Mouse (Mus musculus): ENCODE results near the gene Cd2. TPM values are rescaled to one million over a fixed set of nuclear protein-coding genes. Genes with fewer than 3 reads are reported as not detected.

Gene Cd2
- total and polyA plus RNA-seq, 2 experiments from 2014 or later, result 0.22 TPM; not detected in 1

DNA sequence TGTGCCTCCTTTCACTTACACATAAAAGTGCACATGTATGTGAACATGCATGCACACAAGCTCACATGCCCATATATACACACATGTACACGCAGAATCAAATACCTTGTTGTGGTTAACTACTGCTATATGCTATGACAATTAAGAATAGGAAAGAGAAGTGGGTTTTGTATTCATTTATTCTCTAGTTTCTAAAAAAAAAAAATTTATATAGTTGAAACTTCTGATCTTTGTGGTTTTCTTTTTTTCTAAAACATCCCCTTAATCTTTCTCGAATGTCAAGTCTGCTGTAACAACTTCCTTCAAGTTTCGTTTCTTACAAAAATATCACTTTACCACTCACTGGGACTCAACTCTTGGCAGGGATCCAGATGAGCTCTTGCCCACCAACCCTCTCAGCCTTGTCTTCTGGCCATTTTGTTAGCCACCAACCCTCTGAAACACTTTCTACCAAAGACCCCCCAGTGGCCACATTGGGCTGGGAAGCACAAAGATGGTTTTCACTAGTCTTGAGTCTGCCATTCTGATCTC is 22.1 kb downstream of the Cd2 start:
- WGBS, result 86% methylated on average over 3 of the region's 3 CpGs
- Histone ChIP-seq H3K36me3 (ENCODE audit: insufficient read depth, low read length) (no peaks in the 10 kb centered on the region), H3K9ac (replicated peaks; ENCODE audit: low read length, poor library complexity, severe bottlenecking) (no peak overlapping the region), H3K27me3 (ENCODE audit: insufficient read depth, low read length) (no peaks in the 10 kb centered on the region), H3K4me3 (ENCODE audit: low read depth, low read length) (no peak overlapping the region), H3K4me2 (ENCODE audit: low read depth, low read length, poor library complexity, severe bottlenecking) (no peak overlapping the region), H3K27ac (ENCODE audit: low read depth, low read length) (no peak overlapping the region), H3K9me3 (ENCODE audit: low read length) (no peaks in the 10 kb centered on the region), H3K4me1 (ENCODE audit: insufficient read depth, low read length) (no peaks in the 10 kb centered on the region)
- ATAC-seq (ENCODE audit: low FRiP score) (no peak), DNase-seq (ENCODE audit: low spot score) (no peak)
- no peak for TF ChIP-seq CTCF (IDR thresholded peaks at IDR 0.05)

DNA sequence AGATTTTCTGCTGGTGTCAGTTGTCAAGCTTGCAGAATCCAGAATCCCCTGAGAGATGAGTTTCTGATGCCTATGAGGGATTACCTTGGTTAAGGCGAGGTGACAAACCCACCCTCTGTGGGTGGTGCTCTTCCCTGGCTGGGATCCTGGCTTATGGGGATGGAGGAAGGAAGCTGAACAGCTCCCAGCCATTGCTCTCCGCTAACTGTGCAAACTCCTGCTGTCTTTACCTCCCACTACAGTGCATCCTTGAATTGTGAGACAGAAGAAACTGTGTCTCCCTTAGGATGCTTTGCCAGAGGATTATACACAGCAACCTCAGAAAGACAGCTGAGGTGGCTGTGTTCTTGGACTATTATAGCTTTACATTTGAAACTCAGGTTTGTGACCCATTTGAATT is 28.8 kb downstream of the Cd2 start:
- Histone ChIP-seq H3K9me3 (ENCODE audit: low read length) (no peaks in the 10 kb centered on the region), H3K4me1 (ENCODE audit: insufficient read depth, low read length) (no peaks in the 10 kb centered on the region), H3K4me3 (ENCODE audit: low read depth, low read length) (no peak overlapping the region), H3K36me3 (ENCODE audit: insufficient read depth, low read length) (no peaks in the 10 kb centered on the region), H3K27me3 (ENCODE audit: insufficient read depth, low read length) (no peaks in the 10 kb centered on the region), H3K4me2 (ENCODE audit: low read depth, low read length, poor library complexity, severe bottlenecking) (no peak overlapping the region), H3K9ac (replicated peaks; ENCODE audit: low read length, poor library complexity, severe bottlenecking) (no peak overlapping the region), H3K27ac (ENCODE audit: low read depth, low read length) (no peak overlapping the region)
- TF ChIP-seq CTCF (IDR thresholded peaks at IDR 0.05), result no peak
- 57% methylated on average over 2 of the region's 2 CpGs for WGBS
- ATAC-seq (ENCODE audit: low FRiP score) (no peak), DNase-seq (ENCODE audit: low spot score) (no peak)

DNA sequence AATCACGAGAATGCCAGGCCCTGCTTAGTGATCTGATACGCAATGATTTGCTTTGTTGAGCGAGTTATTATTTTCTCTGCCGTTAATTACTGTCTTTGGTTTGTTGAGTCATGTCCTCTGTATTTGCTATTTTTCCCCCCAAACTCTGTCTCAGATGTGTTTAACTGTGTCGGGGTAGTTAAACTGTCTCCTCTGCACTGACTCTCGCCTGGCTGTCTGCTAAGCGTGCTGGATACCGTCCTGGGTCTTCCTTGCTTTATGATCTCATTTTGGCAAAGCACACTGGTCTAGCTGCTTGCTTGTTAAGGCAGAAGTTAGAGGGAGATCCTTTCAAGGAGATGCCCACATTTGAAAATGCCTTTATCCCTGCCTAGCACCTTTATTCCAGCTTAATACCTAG is 31.6 kb downstream of the Cd2 start:
- H3K9me3 ChIP-seq (ENCODE audit: low read length), result no peaks in the 10 kb centered on the region

DNA sequence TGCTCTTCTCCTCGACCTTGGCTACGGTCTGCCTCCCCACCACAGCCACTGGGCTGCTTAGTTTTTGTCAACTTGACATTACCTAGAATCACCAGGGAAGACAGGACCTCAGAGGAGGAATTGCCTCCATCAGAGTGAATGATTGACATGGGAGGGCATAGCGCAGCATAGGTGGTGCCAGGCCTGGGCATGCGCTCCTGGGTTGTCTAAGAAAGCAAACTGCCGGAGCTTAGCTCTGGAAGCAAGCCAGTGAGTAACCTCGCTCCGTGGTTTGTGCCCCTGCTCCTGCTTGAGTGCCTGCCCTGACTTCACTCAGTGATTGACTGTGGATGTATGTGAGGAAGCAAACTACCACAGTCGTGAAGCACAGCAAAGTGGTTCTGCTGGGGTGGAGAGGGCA is 35.6 kb downstream of the Cd2 start:
- ATAC-seq (ENCODE audit: low FRiP score), result no peak
- Histone ChIP-seq H3K4me2 (ENCODE audit: low read depth, low read length, poor library complexity, severe bottlenecking) (no peak overlapping the region), H3K4me1 (ENCODE audit: insufficient read depth, low read length) (no peaks in the 10 kb centered on the region), H3K27me3 (ENCODE audit: insufficient read depth, low read length) (no peaks in the 10 kb centered on the region), H3K4me3 (ENCODE audit: low read depth, low read length) (no peak overlapping the region), H3K36me3 (ENCODE audit: insufficient read depth, low read length) (no peaks in the 10 kb centered on the region), H3K9me3 (ENCODE audit: low read length) (no peaks in the 10 kb centered on the region), H3K9ac (replicated peaks; ENCODE audit: low read length, poor library complexity, severe bottlenecking) (no peak overlapping the region), H3K27ac (ENCODE audit: low read depth, low read length) (no peak overlapping the region)
- 78% methylated on average over 8 of the region's 8 CpGs for WGBS
- TF ChIP-seq CTCF (IDR thresholded peaks at IDR 0.05), result no peak
- no peak for DNase-seq (ENCODE audit: low spot score)

More for the DNA sequence above, 31.6 kb downstream of the Cd2 start:
- Histone ChIP-seq H3K27me3 (ENCODE audit: insufficient read depth, low read length) (no peaks in the 10 kb centered on the region), H3K4me1 (ENCODE audit: insufficient read depth, low read length) (no peaks in the 10 kb centered on the region), H3K36me3 (ENCODE audit: insufficient read depth, low read length) (no peaks in the 10 kb centered on the region), H3K4me2 (ENCODE audit: low read depth, low read length, poor library complexity, severe bottlenecking) (no peak overlapping the region), H3K9ac (replicated peaks; ENCODE audit: low read length, poor library complexity, severe bottlenecking) (no peak overlapping the region), H3K4me3 (ENCODE audit: low read depth, low read length) (no peak overlapping the region), H3K27ac (ENCODE audit: low read depth, low read length) (no peak overlapping the region)
- no peak for TF ChIP-seq CTCF (IDR thresholded peaks at IDR 0.05)
- no peak for ATAC-seq (ENCODE audit: low FRiP score)
- WGBS, result 74% methylated on average over 8 of the region's 8 CpGs
- no peak for DNase-seq (ENCODE audit: low spot score)

DNA sequence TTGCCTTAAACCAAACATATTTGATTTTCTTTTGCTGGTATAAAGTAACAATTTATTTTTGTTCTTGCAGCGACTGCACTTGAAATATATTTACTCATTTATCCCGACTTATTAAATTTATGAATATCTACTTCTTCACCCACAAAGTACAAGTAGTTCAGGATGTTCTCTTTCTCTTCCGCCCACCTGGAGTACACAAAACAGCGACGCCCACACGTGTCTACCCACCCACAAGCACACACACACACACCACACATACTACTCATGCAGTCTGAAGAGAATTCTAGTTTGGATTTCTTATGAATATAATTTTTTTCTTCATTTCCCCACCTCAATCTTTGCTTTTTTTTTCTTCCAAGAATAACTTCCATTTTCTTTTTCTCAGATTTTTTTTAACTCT is 37.9 kb downstream of the Cd2 start:
- H3K4me1 ChIP-seq (ENCODE audit: insufficient read depth, low read length), result no peaks in the 10 kb centered on the region
- no peaks in the 10 kb centered on the region for H3K36me3 ChIP-seq (ENCODE audit: insufficient read depth, low read length)
- no peak overlapping the region for H3K27ac ChIP-seq (ENCODE audit: low read depth, low read length)
- TF ChIP-seq CTCF (IDR thresholded peaks at IDR 0.05), result no peak
- no peaks in the 10 kb centered on the region for H3K27me3 ChIP-seq (ENCODE audit: insufficient read depth, low read length)
- ATAC-seq (ENCODE audit: low FRiP score) (no peak), DNase-seq (ENCODE audit: low spot score) (no peak)
- H3K4me3 ChIP-seq (ENCODE audit: low read depth, low read length), result no peak overlapping the region
- H3K4me2 ChIP-seq (ENCODE audit: low read depth, low read length, poor library complexity, severe bottlenecking), result no peak overlapping the region
- WGBS, result 93% methylated on average over 6 of the region's 6 CpGs
- H3K9me3 ChIP-seq (ENCODE audit: low read length), result no peaks in the 10 kb centered on the region
- no peak overlapping the region for H3K9ac ChIP-seq (replicated peaks; ENCODE audit: low read length, poor library complexity, severe bottlenecking)

DNA sequence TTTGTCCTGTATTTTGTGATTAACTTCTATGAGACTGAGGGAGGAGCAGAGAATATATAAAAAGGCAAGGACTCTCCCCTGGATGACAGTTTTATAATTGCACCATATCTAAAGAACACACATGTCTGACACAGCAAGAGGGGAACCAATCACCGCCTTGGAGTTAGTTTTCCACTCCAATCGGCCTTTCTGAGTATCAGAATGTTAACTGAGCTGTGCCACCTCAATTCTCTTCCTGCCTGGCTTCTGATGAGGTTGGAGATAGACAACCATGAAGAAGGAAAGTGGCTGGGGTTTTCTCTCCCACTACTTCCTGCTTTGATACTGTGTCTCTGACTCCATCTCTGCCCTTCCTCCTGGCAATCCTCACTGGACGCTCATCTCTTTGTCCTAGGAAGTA is 42.5 kb downstream of the Cd2 start:
- no peaks in the 10 kb centered on the region for H3K9me3 ChIP-seq (ENCODE audit: low read length)
- no peaks in the 10 kb centered on the region for H3K27me3 ChIP-seq (ENCODE audit: insufficient read depth, low read length)
- H3K36me3 ChIP-seq (ENCODE audit: insufficient read depth, low read length), result no peaks in the 10 kb centered on the region
- H3K4me2 ChIP-seq (ENCODE audit: low read depth, low read length, poor library complexity, severe bottlenecking), result no peak overlapping the region
- H3K27ac ChIP-seq (ENCODE audit: low read depth, low read length), result no peak overlapping the region
- H3K4me1 ChIP-seq (ENCODE audit: insufficient read depth, low read length), result no peaks in the 10 kb centered on the region
- no peak for DNase-seq (ENCODE audit: low spot score)
- no peak overlapping the region for H3K9ac ChIP-seq (replicated peaks; ENCODE audit: low read length, poor library complexity, severe bottlenecking)
- TF ChIP-seq CTCF (IDR thresholded peaks at IDR 0.05), result no peak
- ATAC-seq (ENCODE audit: low FRiP score), result no peak
- WGBS, result 84% methylated on average over 3 of the region's 3 CpGs
- no peak overlapping the region for H3K4me3 ChIP-seq (ENCODE audit: low read depth, low read length)
